Mouse (Mus musculus) kidney, adult 2 months (tissue): ENCODE data around the gene Dolpp1.

Source experiments
- CTCF ChIP-seq: fragments of 200-500 bp; conservative IDR thresholded peaks from 2 replicates; pipeline ENCODE4 v1.5.1; 2011; ENCODE audit warnings: low read depth, mild to moderate bottlenecking, control low read depth, low read length, moderate library complexity, mixed read lengths; ENCODE audit not compliant: insufficient read depth, insufficient read length
- POLR2A ChIP-seq: fragments of 200-500 bp; IDR thresholded peaks from one replicate; pipeline ENCODE4 v1.6.1; 2011; ENCODE audit warnings: low read depth, low read length, control low read depth

- TF ChIP-seq CTCF (no peak), POLR2A (no peak)
These were observed 15.2 kb downstream of the Dolpp1 start for GRCm38 (mm10) chr2:30407221-30407620.
